Mouse (Mus musculus) large intestine, adult 2 months (tissue): ENCODE data around the gene Fam71d. TPM values are rescaled to one million over a fixed set of nuclear protein-coding genes. Genes with fewer than 3 reads are reported as not detected.
A peak's percentile ranks its signal among the peaks of the same experiment; 100 is the strongest.

Source experiments
- DNase-seq: peaks from one replicate; pipeline ENCODE4 v3.0.0-alpha.2; 2012; ENCODE audit warnings: low read depth, low spot score
- WGBS: fragments of 180-500 bp; shearing (Covaris S2); methylation state at CpG from one replicate; pipeline ENCODE4 v1.1.7; 2018; 5-methylcytosine and 5-hydroxymethylcytosine counted together
- polyA plus RNA-seq: library from polyadenylated mRNA; depleted of rRNA; stranded (reverse); fragments of >200 nt; gene quantifications from 2 replicates; pipeline ENCODE4 v1.2.3, GENCODE M21; 2012; rRNA removed

Fam71d gene
- not detected in 2 replicates for polyA plus RNA-seq

DNA sequence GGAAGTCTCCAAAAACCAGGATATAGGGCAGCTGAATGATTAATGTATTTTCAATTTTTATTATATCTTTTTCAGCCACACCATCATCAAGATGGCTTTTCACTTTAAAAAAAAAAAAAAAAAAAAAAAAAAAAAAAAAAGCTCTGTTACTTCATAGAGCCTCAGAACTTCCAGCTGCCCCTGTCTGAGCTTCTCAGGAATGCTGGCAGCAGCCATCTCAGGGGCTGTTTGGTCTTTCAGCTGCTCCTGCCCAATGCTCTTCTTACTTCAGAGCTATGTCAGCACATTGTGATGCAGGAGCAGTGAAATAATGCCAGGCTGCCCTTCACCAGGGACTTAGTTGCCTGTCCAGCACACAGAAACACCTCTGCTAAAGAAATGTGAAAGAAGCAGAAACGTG, at the start of gene Fam71d:
Fam71d (plus strand) TSS at position 211 of the 400 bp plus-strand sequence.
- WGBS: 70% methylated on average over 1 of the region's 1 CpGs
- DNase-seq: no peak

- 85% methylated on average over 2 of the region's 2 CpGs for WGBS
Measured at GRCm38 (mm10) chr12:78643691-78644090, 47.6 kb upstream of the Fam71d start.

GRCm38 (mm10) chr12:78645282-78645681, 46.1 kb upstream of the Fam71d start:
- DNase-seq: no peak
- WGBS: 90% methylated on average over 1 of the region's 1 CpGs

More at GRCm38 (mm10) chr12:78643691-78644090, 47.6 kb upstream of the Fam71d start:
- no peak for DNase-seq

DNA sequence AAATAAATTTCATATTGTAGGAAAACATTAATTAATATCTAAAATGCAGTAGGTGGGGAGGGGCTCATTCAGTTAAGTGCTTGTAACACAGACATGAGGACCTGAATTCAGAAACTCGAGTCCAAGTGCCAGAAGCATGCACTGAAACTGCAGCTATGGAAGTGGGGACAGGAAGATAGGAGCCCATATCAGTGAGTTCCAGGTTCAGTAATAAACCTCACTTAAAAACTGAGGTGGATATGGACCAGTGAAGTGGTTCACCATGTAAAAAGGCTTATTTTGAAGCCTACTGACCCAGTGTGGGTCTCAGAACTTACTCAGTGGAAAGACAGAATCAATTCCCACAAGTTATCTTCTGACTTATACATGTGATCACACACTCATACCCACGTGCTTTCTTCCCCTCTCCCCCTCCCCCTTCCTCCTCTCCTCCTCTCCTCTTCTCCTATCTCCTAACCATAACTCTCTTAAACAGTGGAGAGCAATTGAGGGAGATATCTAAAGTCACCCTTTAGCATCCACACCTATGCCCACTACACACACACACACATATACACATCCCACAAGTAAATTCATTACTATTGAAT, 31.5 kb upstream of the Fam71d start:
- 51% methylated on average over 2 of the region's 2 CpGs for WGBS
- DNase-seq: no peak

GRCm38 (mm10) chr12:78678101-78678806, 13.1 kb upstream of the Fam71d start:
- DNase-seq: no peak

DNA sequence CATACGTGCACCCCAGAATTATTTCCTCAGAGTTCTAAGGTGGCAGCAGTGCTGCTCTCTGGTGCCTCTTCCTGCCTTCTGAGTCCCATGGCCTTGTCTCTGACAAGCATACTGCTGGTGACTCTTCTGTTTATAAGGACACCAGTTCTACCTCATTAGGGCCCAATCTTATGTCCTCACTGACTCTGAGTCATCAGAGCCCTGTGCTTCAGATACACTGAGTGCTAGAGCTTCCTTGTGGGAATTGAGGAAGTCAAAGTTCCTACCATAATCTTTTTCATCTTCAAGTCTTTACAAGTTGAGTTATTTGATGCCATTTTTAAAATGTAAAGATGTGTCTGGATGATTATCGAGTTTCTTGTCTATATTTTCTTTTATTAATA, 12.5 kb upstream of the Fam71d start:
- 92% methylated on average over 2 of the region's 2 CpGs for WGBS
- no peak for DNase-seq

More at GRCm38 (mm10) chr12:78678101-78678806, 13.1 kb upstream of the Fam71d start:
- 89% methylated on average over 5 of the region's 5 CpGs for WGBS

DNA sequence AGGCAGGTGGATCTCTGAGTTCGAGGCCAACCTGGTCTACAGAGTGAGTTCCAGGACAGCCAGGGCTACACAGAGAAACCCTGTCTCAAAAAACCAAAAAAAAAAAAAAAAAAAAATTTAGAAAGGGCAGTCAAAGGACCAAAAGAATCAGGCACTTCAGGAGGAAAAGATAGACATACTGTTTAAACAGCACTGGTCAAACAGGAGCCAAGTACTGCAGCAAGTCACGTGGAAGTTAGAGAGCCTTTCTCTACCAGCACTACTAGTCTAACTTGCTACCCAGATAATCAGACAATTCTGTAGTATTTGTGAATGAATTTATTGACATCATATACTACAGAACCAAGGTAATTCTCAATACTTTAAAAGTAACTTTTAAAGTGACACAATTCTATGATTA, 10.3 kb upstream of the Fam71d start:
- peak; percentile 4 for DNase-seq
- WGBS: 58% methylated on average over 2 of the region's 2 CpGs

DNA sequence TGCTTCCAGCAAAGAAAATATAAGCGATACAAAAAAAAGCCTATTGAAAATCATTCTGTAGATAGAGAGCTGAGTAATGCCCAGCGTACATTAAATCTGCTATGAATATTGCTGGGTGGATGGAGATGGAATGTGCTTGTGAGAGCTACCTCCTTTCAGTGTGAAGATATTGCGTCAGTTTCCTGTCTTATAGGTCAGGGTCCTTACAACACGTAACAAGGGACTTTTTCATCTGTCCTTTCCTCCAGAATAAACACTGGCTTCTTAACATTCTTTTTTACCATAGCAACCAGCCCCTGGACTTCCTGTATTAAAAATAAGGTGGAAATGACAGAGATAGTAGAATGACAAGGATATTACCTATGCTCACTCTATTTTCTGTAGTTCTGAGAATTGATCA, 9.1 kb upstream of the Fam71d start:
- DNase-seq: no peak

DNA sequence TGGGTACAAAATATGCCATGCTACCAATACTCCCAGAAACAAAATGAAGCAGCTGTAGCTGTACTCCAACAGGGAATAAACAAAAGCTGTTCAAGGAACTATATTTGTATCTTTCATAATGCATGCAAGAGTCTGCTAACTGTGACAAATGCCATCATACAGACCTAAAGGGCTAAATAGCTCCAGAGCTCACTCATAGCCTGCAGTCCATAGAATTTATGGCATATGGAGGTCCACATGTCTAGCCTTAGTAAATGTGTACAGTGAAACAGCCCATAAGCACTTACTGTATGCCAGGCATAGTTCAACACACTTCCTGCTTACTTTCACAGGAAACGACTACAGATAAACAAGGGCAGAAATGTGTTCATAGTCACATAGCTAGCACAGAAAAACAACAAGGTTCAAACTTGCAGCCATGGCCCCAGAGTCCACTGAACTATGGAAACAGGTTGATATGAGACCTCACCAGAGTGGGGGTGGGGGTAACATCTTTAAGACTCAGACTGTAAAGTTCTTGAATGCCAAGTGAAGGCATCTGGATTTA, 5.6 kb upstream of the Fam71d start:
- 55% methylated on average over 1 of the region's 1 CpGs for WGBS
- no peak for DNase-seq

More for the DNA sequence above, 9.1 kb upstream of the Fam71d start:
- 85% methylated on average over 4 of the region's 4 CpGs for WGBS

DNA sequence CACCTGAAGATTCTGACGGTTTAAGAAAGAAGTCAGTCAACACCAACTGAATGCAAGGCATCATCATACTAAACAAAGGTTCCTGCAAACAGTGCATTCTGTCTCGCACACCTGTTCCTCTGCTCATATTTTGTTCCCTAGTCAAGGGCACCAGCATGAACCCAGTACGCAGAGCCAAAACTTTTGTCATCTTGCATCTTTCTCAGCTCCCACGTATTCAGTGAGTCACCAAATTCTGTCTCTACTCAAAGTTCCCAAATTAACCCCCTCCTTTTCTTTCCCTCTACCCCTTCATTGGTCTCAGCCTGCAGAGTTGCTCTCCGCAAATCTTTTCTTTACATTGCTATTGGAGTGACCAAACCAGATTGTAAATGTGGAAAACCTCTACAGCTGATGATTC, 2.5 kb upstream of the Fam71d start:
- DNase-seq: no peak
- WGBS: 87% methylated on average over 5 of the region's 5 CpGs

DNA sequence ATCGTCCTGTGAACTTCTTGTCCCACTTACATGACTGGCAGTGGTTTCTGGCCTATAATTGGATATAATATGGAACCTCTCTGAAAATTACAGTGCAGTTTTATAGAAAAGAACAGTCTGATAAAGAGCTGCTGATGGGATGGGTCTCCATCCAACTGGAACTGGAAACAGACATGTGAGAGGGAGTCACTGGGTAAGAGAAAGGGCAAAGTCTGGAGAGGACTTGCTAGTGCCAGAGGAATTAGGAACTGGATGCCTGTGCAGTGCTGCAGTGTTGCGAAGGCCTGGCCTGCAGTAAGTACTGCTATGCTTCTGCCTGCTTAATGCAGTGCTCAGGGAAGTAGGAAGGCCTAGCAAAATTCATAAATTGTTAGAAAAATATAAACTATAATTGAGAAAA, 1.9 kb downstream of the Fam71d start:
- no peak for DNase-seq
- WGBS: 97% methylated on average over 2 of the region's 2 CpGs

GRCm38 (mm10) chr12:78717783-78718182, 26.4 kb downstream of the Fam71d start:
- WGBS: 62% methylated on average over 2 of the region's 2 CpGs
- no peak for DNase-seq

DNA sequence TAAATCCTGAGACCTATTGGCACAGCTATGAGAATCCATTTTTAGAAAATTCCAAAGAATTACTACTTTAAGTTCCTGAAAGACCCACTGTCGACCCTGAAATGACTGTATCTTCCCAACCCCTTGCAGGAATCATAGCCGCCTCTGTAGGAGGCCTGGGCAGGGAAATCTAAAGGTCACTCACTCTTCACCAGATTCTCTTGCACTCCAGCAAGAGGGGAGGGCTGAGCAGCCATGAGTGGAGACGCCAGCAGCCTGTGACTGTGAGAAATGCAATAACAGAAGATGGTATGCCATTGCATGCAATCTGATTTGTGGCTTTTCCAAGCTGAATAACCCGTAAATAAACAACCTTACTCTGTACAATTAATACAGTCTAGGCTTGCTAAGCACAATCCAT, 36.4 kb downstream of the Fam71d start:
- WGBS: 54% methylated on average over 4 of the region's 4 CpGs
- DNase-seq: no peak

GRCm38 (mm10) chr12:78739633-78740032, 48.3 kb downstream of the Fam71d start:
- no peak for DNase-seq
- WGBS: 48% methylated on average over 2 of the region's 2 CpGs

DNA sequence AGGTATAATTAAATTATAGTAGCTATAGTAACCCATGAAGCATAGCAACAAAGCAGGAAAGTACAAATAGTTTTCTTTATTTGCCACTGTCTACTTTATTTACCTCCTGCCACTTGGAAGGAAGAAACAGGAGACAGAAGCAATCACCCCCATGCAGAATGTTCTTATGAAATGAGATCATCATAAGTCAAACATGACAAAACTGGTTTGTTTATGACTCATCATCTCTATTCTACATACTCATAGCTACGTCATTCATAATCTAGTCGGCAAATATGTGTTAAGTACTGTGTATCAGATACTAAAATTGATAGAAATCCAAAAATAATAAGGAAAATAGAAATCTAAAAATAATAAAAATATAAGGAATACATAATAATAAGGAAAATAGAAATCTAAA, 49.0 kb downstream of the Fam71d start:
- DNase-seq: no peak
- WGBS: 62% methylated on average over 2 of the region's 2 CpGs

DNA sequence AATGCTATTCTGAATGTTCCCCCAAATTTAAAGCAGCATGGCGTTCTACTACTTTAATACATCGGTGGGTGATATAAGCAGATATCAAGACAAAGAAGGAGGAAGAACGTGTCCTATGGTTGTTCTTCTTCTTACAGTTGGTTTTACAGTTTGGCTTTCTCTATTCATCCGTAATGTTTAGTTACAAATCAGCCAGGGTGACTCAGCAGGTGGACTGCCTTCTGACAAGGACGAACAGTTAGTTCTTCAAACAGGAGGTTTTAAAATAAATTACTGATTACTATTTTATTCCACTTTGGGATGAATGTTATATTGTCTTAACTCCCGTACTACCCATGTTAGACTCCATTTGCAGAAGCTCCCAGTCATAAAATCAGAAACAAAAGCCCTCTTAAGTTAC, 54.9 kb downstream of the Fam71d start:
- 55% methylated on average over 6 of the region's 6 CpGs for WGBS

GRCm38 (mm10) chr12:78747406-78747805, 56.1 kb downstream of the Fam71d start:
- 44% methylated on average over 1 of the region's 1 CpGs for WGBS
- no peak for DNase-seq

More for the DNA sequence above, 54.9 kb downstream of the Fam71d start:
- DNase-seq: no peak

GRCm38 (mm10) chr12:78748113-78748512, 56.8 kb downstream of the Fam71d start:
- no peak for DNase-seq
- WGBS: under 1% methylated on average over 10 of the region's 10 CpGs

DNA sequence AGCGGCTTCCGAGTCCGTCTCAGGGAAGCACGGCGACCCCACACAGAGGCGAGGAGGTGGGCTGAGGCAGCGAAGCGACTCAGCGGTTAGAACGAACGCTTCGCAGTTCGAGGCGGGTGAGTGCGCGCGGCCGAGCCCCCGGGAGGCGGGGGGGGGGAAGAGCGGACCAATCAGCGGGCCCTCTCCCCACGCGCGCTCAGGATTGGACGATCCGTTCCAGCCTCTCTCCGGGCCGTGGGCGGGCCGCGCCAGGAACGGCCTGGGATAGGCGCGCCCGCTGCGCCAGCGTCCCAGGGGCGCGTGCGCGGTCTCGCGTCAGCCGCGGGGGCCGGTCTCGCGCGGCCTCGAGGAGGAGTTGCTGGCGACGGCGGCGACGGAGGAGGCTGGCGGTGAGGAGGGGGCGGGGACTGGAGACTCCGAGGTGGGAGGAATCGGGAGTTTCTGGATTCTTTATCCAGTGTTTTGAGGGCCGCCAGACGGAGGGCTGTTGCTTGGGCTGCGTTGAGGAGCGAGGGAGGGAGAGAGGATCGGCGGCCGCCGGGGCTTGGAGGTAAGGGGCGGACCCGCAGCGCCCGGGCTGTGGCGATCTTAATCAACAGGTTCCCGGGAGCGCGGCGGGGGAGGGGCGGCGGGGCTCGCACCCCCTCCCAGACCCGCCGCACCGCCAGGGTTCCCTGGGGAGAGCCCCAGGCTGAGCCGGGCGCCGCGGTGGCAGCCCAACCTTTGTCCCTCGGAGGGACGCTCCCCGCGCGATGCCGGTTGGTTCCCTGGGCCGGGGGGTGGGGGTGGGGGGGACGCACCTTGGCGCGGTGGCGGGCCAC, 57.4 kb downstream of the Fam71d start, which contains the start of gene Mpp5:
Mpp5 (plus strand) TSS at position 351 of the 821 bp plus-strand sequence.
- WGBS: under 1% methylated on average over 95 of the region's 98 CpGs

GRCm38 (mm10) chr12:78749378-78749801, 58.1 kb downstream of the Fam71d start:
- peak; percentile 76 for DNase-seq
- WGBS: under 1% methylated on average over 25 of the region's 25 CpGs

More for the DNA sequence above, 57.4 kb downstream of the Fam71d start, which contains the start of gene Mpp5:
- peak; percentile 67 for DNase-seq
